Mouse (Mus musculus): ENCODE results near the gene Alk.

DNA sequence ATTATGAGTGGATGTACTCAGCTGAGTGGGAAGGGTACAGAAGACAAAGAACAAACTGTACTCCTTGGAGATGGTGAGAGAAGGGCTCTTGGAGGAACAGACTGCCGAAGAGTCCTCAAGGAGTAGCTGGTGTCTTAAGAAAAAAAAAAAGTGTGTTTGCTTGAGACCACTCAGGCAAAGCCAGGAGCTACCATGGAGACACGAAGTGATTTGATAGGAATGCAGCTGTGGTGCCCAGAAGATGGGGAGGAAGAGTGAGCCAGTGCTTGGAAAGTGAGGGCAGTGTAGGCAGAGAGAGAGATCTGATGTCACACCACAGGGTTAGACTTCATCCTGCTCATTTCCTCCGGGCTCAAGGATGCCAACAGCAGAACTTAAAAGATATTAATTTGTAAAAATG, 613.2 kb downstream of the Alk start:
- TF ChIP-seq CTCF (IDR thresholded peaks at IDR 0.05; ENCODE audit: extremely low read depth, insufficient read depth, insufficient read length, insufficient replicate concordance) (no peak), POLR2A (IDR thresholded peaks at IDR 0.05; ENCODE audit: low read depth, low read length) (no peak)
